Mouse (Mus musculus) brain, embryonic 14.5 days (tissue): ENCODE measurements at regions not wholly inside any gene's neighbourhood (a gene's known extent, or its start where the extent isn't known, plus 50 kb on each side); places are given as distances from the start of the nearest gene placed in this dataset.

Experiments used
- CTCF ChIP-seq: fragments of 200-500 bp; IDR thresholded peaks from 2 replicates; pipeline ENCODE4 v1.5.1; 2012; ENCODE audit warnings: inconsistent platforms, mild to moderate bottlenecking, moderate library complexity, borderline replicate concordance; ENCODE audit not compliant: insufficient read depth, insufficient read length; ENCODE audit errors: extremely low read depth
- POLR2A ChIP-seq: fragments of 200-500 bp; IDR thresholded peaks from 2 replicates; pipeline ENCODE4 v1.6.1; 2012; ENCODE audit warnings: mild to moderate bottlenecking, inconsistent platforms, borderline replicate concordance; ENCODE audit not compliant: poor library complexity, insufficient read depth, insufficient read length, severe bottlenecking; ENCODE audit errors: extremely low read depth

GRCm38 (mm10) chr13:50764618-50765017, 66.5 kb downstream of the Gm8765 start:
- TF ChIP-seq CTCF (no peak), POLR2A (no peak)
